Mouse (Mus musculus): ENCODE results near the gene Zfp606. TPM values are rescaled to one million over a fixed set of nuclear protein-coding genes. Genes with fewer than 3 reads are reported as not detected.

The Zfp606 gene
- 1.7 and 1.9 TPM in 2 replicates for polyA plus RNA-seq (2012; rRNA removed)

GRCm38 (mm10) chr7:12478158-12479008 is at the start of gene Zfp606:
Gene Zfp606 (plus strand): TSS chr7:12478293.

DNA sequence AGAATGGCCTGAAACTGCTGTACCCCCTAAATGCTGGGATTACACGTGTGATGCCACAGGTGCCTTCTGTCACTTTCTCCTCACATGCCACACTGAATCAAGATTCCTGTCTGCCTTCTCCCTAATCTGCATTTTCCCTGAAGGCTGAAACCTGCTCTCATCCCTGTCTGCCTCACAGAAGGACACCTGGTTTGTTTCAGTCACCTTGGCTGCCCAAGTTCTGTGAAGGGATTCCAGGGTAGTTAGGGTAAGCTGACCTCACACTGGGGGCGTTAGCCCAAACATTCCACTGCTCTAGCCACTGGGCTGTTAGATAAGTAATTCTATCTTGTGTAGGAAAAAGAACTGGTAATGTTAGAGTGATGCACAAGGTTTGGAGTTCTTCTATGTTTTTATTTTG is 34.1 kb downstream of the Zfp606 start, which contains the start of gene 2900092C05Rik:
TSS of gene 2900092C05Rik (plus strand) at position 301 of the 400 bp plus-strand sequence.

Other genes starting within 250 kb of the Zfp606 start
- gene Vmn1r81, start 210.0 kb upstream of the Zfp606 start, polyA plus RNA-seq (2012; rRNA removed), result not detected in 2 replicates
- gene Vmn1r82, start 177.9 kb upstream of the Zfp606 start, polyA plus RNA-seq (2012; rRNA removed), result not detected in 2 replicates
- not detected in 2 replicates for gene Vmn1r83, start 148.8 kb upstream of the Zfp606 start, polyA plus RNA-seq (2012; rRNA removed)
- not detected in 2 replicates for gene Vmn1r84, start 109.0 kb upstream of the Zfp606 start, polyA plus RNA-seq (2012; rRNA removed)
- gene Zfp551, start 55.5 kb upstream of the Zfp606 start, polyA plus RNA-seq (2012; rRNA removed), result 0.36 and 0.41 TPM in 2 replicates
- gene 2900092C05Rik, start 34.2 kb downstream of the Zfp606 start, polyA plus RNA-seq (2012; rRNA removed), result not detected in 2 replicates
- not detected in 2 replicates for gene Vmn2r53, start 130.5 kb downstream of the Zfp606 start, polyA plus RNA-seq (2012; rRNA removed)
- not detected in 2 replicates for gene Vmn2r54, start 162.0 kb downstream of the Zfp606 start, polyA plus RNA-seq (2012; rRNA removed)
- not detected in 2 replicates for gene Vmn2r55, start 206.7 kb downstream of the Zfp606 start, polyA plus RNA-seq (2012; rRNA removed)

Data from liver, embryonic 18 days (tissue).